Mouse (Mus musculus) heart, postnatal 14 days (tissue): ENCODE measurements around the gene Actl6b. TPM values are rescaled to one million over a fixed set of nuclear protein-coding genes. Genes with fewer than 3 reads are reported as not detected.
A peak's percentile ranks its signal among the peaks of the same experiment; 100 is the strongest.

Experiments used
- DNase-seq, 2 experiments: peaks; one replicate each; pipeline ENCODE4 v3.0.0; 2021 to 2022
- intact Hi-C: fragments of 180-260 bp; cut with DNase I; formaldehyde crosslinking; loops from one replicate; pipeline ENCODE4 v1.15.1; 2025
- long read RNA-seq, 2 experiments: library from polyadenylated mRNA; stranded (forward); transcript quantifications; one replicate each; pipeline ENCODE4 v2.0.0; 2021
- total RNA-seq, 2 experiments: library from RNA; stranded (reverse); gene quantifications; 2 replicates each; pipeline ENCODE4 v1.2.3; 2021

Actl6b gene
- total RNA-seq, result not detected
- long read RNA-seq, experiment 1, result 0 reads
- long read RNA-seq, experiment 2, result 0 reads

DNA sequence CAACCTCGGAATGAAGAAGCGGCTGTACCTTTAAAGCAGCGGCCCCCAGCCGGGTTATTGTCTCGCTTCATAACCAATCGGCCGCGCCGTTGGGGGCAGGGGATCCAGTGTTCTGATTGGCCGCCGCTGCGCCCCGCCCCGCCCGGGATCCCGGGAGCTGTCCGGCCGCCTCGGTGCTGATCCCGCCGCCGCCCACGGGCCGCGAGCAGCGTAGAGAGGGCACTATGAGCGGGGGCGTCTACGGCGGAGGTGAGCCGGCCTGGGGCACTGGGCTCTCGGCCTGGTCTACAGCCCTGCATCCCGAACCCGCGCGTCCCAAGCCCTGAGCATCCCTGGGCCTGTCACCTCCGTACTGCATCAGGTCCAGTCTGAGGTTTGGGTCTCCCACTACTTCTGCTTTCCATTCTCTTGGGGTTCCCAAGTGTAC is at the start of gene Actl6b:
Gene Actl6b, plus strand, starts transcription at position 107 of the 427 bp plus-strand sequence.
- intact Hi-C loops, result no loop called here

GRCm38 (mm10) chr5:137504041-137504440 is 49.3 kb upstream of the Actl6b start:
- intact Hi-C loops, result loop anchor here (5.0 kb wide), 1 partner anchor 212 kb away; the partner anchor contains the start of gene Ufsp1
- no peak for DNase-seq

More for the DNA sequence above, at the start of gene Actl6b:
- DNase-seq, result peak; percentile 73 to 83

GRCm38 (mm10) chr5:137510014-137510501 is 43.3 kb upstream of the Actl6b start:
- intact Hi-C loops, result loop anchor here (5.0 kb wide), 2 partner anchors 142 to 247 kb away; no protein-coding TSS in a partner anchor
- peak; percentile 81 to 85 for DNase-seq

DNA sequence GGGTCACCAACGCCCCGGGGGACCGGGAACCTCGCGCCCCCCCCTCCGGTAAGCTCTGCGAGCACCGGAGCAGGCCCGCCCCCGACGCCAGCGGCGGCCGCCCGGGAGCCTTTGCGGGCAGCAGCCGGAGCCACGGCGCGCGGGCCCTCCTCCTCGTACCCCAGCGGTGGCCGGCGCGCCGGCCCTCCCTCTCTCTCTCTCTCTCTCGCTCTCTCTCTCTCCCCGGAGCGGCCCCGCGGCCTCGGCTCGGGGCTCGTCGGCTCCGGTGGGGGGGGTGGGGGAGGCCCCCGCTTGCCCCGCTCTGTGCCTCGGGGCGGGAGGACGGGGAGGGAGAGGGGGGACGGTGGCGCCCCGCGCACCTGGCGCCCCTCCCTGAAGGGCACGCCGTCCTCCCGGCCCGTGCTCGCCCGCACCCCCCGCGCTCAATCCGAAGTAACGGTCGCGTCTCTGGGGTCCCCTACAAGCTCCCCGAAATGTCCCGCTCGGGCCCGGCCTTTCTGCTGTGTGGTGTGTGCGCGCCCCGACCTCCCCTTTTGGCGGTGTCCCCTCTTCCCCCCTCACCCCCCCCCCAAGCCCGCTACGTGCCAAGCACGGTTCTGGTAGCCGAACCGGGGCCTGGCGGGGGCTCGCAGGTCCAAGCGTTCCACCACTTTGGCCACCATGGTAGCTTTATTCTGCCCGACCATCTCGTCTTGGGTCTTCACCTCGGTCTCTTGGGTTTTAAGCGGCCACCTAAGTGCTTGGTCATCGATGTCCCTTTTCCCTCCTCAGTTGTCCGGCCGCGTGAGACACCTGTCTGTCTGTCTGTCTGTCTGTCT is 42.5 kb upstream of the Actl6b start:
- intact Hi-C loops, result loop anchor here (5.0 kb wide), 2 partner anchors 142 to 247 kb away; no protein-coding TSS in a partner anchor
- peak in 1 of 2 experiments; percentile 43 for DNase-seq

GRCm38 (mm10) chr5:137511706-137512105 is 41.6 kb upstream of the Actl6b start:
- intact Hi-C loops, result loop anchor here (5.0 kb wide), 2 partner anchors 141 to 246 kb away; no protein-coding TSS in a partner anchor
- no peak for DNase-seq

- intact Hi-C loops, result loop anchor here (5.0 kb wide), 2 partner anchors 139 to 244 kb away; no protein-coding TSS in a partner anchor
- peak in 1 of 2 experiments; percentile 63 for DNase-seq
Observed at GRCm38 (mm10) chr5:137512847-137513794, 40.2 kb upstream of the Actl6b start.

- intact Hi-C loops, result loop anchor here (5.0 kb wide), 2 partner anchors 138 to 243 kb away; no protein-coding TSS in a partner anchor
- no peak for DNase-seq
Observed at GRCm38 (mm10) chr5:137513951-137514721, 39.2 kb upstream of the Actl6b start.

DNA sequence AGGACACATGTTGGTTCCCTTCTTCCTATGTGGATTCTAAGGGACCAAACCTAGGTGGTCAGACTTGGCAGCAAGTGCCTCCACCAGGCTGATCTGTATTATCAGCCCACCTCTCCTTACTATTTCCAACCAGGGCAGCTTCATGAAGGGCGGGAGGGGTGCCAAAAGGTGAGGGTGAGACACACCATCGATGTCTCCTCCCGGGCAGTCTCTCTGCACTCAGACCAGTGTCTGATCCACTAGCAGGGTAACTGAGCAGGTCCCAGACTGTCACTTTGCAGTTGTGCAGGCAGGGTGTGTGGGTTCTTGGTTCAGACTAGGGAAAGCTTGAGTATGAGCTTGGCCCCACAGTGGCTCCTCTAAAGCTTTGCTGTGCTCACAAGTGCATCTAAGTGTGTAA is 38.5 kb upstream of the Actl6b start:
- DNase-seq, result no peak
- intact Hi-C loops, result loop anchor here (5.0 kb wide), 3 partner anchors 117 to 242 kb away; no protein-coding TSS in a partner anchor

DNA sequence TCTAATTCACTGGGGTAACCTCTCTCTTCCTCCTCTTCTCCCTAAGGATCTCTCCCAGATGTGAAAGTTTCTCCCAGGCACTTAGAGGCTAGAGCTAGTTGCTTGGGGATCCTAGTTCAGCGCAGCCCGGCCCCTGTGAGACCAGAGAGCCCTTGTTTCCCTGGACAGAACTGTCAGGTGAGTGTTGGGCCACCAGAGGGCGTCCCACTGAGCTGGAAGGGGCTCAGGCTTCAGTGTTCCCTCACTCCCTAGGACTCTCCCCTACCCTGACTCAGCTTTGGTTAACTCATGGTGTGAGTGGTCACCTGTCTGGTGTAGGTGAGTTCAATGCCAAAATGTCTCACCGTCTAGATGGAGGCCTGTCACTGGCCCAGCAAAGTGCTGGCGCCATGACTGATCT is 34.9 kb upstream of the Actl6b start, which contains the start of gene Gigyf1:
Gene Gigyf1, plus strand, starts transcription at position 113 of the 400 bp plus-strand sequence.
- intact Hi-C loops, result loop anchor here (5.0 kb wide), 1 partner anchor 114 kb away; no protein-coding TSS in a partner anchor
- peak in 1 of 2 experiments; percentile 52 for DNase-seq

DNA sequence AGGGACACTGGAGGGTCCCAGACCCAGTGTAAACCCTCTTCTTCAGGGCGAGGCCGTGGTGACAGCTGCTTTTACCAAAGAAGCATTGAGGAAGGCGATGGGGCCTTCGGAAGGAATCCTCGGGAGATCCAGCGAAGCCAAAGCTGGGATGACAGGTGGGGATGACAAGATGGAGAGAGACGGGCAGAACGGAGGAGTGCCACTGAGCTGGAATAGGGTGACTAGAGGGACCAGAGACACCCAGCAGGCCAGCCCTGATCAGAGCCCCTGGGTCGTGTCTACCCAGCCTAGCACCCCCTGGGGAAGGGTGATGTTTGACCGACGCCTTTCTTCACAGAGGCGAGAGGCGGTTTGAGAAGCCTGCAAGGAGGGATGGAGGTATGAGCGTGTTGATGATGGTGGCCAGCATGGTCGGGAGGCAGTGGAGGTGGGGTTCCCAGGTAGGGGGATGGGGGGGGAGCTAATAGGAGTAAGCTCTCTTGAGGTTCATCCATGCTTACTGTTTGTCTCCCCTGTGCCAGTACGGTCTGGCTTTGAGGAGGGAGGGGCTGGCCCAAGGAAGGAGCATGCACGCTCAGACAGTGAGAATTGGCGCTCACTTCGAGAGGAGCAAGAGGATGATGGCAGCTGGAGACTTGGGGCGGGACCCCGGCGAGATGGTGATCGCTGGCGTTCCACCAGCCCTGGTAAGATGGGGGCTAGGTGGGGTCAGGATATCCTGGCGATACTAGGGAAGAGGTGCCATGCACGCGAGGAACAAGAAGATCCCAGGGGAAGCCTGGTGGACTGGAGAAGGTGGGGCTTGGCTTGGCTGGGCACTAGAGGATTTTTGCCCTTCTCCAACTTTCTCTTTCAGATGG is 33.4 kb upstream of the Actl6b start:
- intact Hi-C loops, result loop anchor here (5.0 kb wide), 1 partner anchor 112 kb away; no protein-coding TSS in a partner anchor
- no peak for DNase-seq

DNA sequence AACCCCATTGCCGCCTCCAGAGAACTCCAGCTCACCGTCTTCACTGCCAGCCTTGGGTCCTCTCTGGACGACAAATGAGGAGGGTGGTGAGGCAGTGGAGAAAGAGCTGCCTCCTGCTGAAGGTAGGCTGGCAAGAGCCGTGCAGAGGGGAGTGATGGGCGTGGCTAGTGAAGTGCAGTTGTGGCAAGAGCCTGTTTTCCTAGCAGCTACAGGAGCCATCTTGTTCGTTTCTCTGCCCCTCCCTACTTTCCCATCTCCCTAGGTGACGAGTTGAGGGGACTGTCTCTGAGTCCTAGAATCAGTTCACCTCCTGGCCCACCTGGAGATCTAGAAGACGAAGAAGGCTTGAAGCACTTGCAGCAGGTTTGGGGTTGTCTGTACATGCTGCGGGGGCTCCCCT is 31.5 kb upstream of the Actl6b start:
- intact Hi-C loops, result no loop called here
- DNase-seq, result no peak

- DNase-seq, result no peak
- intact Hi-C loops, result no loop called here
Observed at GRCm38 (mm10) chr5:137522711-137523110, 30.6 kb upstream of the Actl6b start.

- no peak for DNase-seq
- intact Hi-C loops, result no loop called here
Observed at GRCm38 (mm10) chr5:137523396-137524250, 29.7 kb upstream of the Actl6b start.

- intact Hi-C loops, result no loop called here
Observed at GRCm38 (mm10) chr5:137524251-137524515, 29.1 kb upstream of the Actl6b start.

DNA sequence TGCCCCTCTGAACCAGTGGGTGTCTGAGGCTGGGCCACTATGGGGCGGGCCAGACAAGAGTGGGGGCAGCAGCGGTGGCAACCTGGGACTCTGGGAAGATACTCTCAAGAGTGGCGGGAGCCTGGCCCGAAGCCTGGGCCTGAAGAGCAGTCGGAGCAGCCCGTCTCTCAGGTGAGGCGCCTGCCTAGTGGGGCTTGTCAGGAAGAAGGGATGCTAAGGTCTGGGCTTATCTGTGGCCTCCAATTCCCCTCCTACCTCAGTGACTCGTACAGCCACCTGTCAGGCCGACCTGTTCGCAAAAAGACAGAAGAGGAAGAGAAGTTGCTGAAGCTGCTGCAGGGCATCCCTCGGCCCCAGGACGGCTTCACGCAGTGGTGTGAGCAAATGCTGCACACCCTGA is 28.6 kb upstream of the Actl6b start:
- DNase-seq, result no peak
- intact Hi-C loops, result no loop called here

More at GRCm38 (mm10) chr5:137524251-137524515, 29.1 kb upstream of the Actl6b start:
- no peak for DNase-seq

- DNase-seq, result no peak
- intact Hi-C loops, result no loop called here
Observed at GRCm38 (mm10) chr5:137525511-137525910, 27.8 kb upstream of the Actl6b start.

- peak in 1 of 2 experiments; percentile 55 for DNase-seq
- intact Hi-C loops, result no loop called here
Observed at GRCm38 (mm10) chr5:137526192-137526936, 27.0 kb upstream of the Actl6b start.
